Mouse (Mus musculus): ENCODE measurements around the gene Rab14. TPM values are rescaled to one million over a fixed set of nuclear protein-coding genes. Genes with fewer than 3 reads are reported as not detected.

Gene Rab14
- polyA plus RNA-seq, 1 experiment from 2014 or later: 208 TPM

GRCm38 (mm10) chr2:35173666-35174065 is 27.3 kb downstream of the Rab14 start:
- TF ChIP-seq EP300 (IDR thresholded peaks at IDR 0.05; ENCODE audit: low read depth) (no peak), CTCF (IDR thresholded peaks at IDR 0.05; ENCODE audit: low read depth) (no peak)
- no peak overlapping the region for H3K4me2 ChIP-seq (ENCODE audit: low read depth, low read length)
- DNase-seq (no peak), ATAC-seq (no peak)
- no peak overlapping the region; the same call in 1 of the 2 replicates for H3K27ac ChIP-seq (ENCODE audit: low read depth)
- no peaks in the 10 kb centered on the region for H3K9me3 ChIP-seq (ENCODE audit: low read length)
- no peaks in the 10 kb centered on the region for H3K27me3 ChIP-seq (ENCODE audit: insufficient read depth, low read length)
- peaks cover 3% of the 10 kb centered on the region; the same call in 1 of the 2 replicates for H3K4me1 ChIP-seq (ENCODE audit: insufficient read depth)
- H3K4me3 ChIP-seq (ENCODE audit: low read depth, low read length): no peak overlapping the region
- H3K9ac ChIP-seq (replicated peaks): no peak overlapping the region
- 84% methylated on average over 5 of the region's 5 CpGs for WGBS (ENCODE audit: insufficient replicate concordance)
- H3K36me3 ChIP-seq (replicated peaks; ENCODE audit: insufficient read depth, low read length): peaks cover 77% of the 10 kb centered on the region

GRCm38 (mm10) chr2:35172246-35172645 is 28.7 kb downstream of the Rab14 start:
- Histone ChIP-seq H3K4me3 (ENCODE audit: low read depth, low read length) (no peak overlapping the region), H3K9ac (replicated peaks) (no peak overlapping the region), H3K4me1 (ENCODE audit: insufficient read depth) (peaks cover 3% of the 10 kb centered on the region; the same call in 1 of the 2 replicates), H3K4me2 (ENCODE audit: low read depth, low read length) (no peak overlapping the region), H3K27ac (ENCODE audit: low read depth) (peak overlapping the region; percentile 85), H3K9me3 (ENCODE audit: low read length) (no peaks in the 10 kb centered on the region), H3K27me3 (ENCODE audit: insufficient read depth, low read length) (no peaks in the 10 kb centered on the region), H3K36me3 (replicated peaks; ENCODE audit: insufficient read depth, low read length) (peaks cover 69% of the 10 kb centered on the region)
- ATAC-seq (peak; percentile 42; the same call in 1 of the 2 replicates), DNase-seq (no peak)
- TF ChIP-seq EP300 (IDR thresholded peaks at IDR 0.05; ENCODE audit: low read depth): no peak
- no peak for TF ChIP-seq CTCF (IDR thresholded peaks at IDR 0.05; ENCODE audit: low read depth)
- 80% methylated on average over 4 of the region's 4 CpGs for WGBS (ENCODE audit: insufficient replicate concordance)

GRCm38 (mm10) chr2:35171341-35171861 is 29.5 kb downstream of the Rab14 start:
- Histone ChIP-seq H3K36me3 (replicated peaks; ENCODE audit: insufficient read depth, low read length) (peaks cover 70% of the 10 kb centered on the region), H3K27ac (ENCODE audit: low read depth) (peak overlapping the region; percentile 85), H3K4me1 (ENCODE audit: insufficient read depth) (peaks cover 3% of the 10 kb centered on the region; the same call in 1 of the 2 replicates), H3K4me2 (ENCODE audit: low read depth, low read length) (no peak overlapping the region), H3K9me3 (ENCODE audit: low read length) (no peaks in the 10 kb centered on the region), H3K27me3 (ENCODE audit: insufficient read depth, low read length) (no peaks in the 10 kb centered on the region), H3K9ac (replicated peaks) (peak overlapping the region; percentile 46), H3K4me3 (ENCODE audit: low read depth, low read length) (no peak overlapping the region)
- WGBS (ENCODE audit: insufficient replicate concordance): 79% methylated on average over 10 of the region's 10 CpGs
- peak; percentile 88 for ATAC-seq
- peak; percentile 34 for DNase-seq
- no peak for TF ChIP-seq EP300 (IDR thresholded peaks at IDR 0.05; ENCODE audit: low read depth)
- TF ChIP-seq CTCF (IDR thresholded peaks at IDR 0.05; ENCODE audit: low read depth): no peak

GRCm38 (mm10) chr2:35169452-35169851 is 31.5 kb downstream of the Rab14 start:
- ATAC-seq (no peak), DNase-seq (no peak)
- peaks cover 3% of the 10 kb centered on the region; the same call in 1 of the 2 replicates for H3K4me1 ChIP-seq (ENCODE audit: insufficient read depth)
- H3K9ac ChIP-seq (replicated peaks): no peak overlapping the region
- TF ChIP-seq CTCF (IDR thresholded peaks at IDR 0.05; ENCODE audit: low read depth) (no peak), EP300 (IDR thresholded peaks at IDR 0.05; ENCODE audit: low read depth) (no peak)
- H3K27me3 ChIP-seq (ENCODE audit: insufficient read depth, low read length): no peaks in the 10 kb centered on the region
- H3K4me2 ChIP-seq (ENCODE audit: low read depth, low read length): no peak overlapping the region
- H3K4me3 ChIP-seq (ENCODE audit: low read depth, low read length): no peak overlapping the region
- no peaks in the 10 kb centered on the region for H3K9me3 ChIP-seq (ENCODE audit: low read length)
- WGBS (ENCODE audit: insufficient replicate concordance): 84% methylated on average over 2 of the region's 2 CpGs
- H3K36me3 ChIP-seq (replicated peaks; ENCODE audit: insufficient read depth, low read length): peaks cover 72% of the 10 kb centered on the region
- no peak overlapping the region for H3K27ac ChIP-seq (ENCODE audit: low read depth)

DNA sequence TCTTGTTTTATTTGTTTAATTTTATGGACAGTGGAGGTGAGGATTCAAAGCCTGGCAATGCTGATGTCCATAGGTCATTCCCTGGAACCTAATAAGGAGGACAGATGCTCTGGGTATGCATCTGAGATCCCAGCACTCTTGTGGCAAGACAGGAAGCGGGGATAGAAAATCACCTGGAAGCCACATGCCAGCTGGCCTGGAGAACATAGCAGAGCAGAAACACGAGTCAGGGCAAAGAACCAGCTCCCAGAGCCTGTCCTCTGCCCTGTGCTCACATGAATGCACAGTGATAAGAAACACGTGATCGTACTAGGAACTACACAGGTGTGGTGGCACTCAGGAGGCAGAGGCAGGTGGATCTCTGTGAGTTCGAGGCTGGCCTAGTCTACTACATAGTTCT is 34.1 kb downstream of the Rab14 start:
- H3K27me3 ChIP-seq (ENCODE audit: insufficient read depth, low read length): no peaks in the 10 kb centered on the region
- ATAC-seq: no peak
- H3K4me2 ChIP-seq (ENCODE audit: low read depth, low read length): no peak overlapping the region
- 0 out of 2 replicates have a peak, but pooled peaks cover 2% of the 10 kb centered on the region for H3K4me1 ChIP-seq (ENCODE audit: insufficient read depth)
- no peaks in the 10 kb centered on the region for H3K9me3 ChIP-seq (ENCODE audit: low read length)
- WGBS (ENCODE audit: insufficient replicate concordance): 79% methylated on average over 5 of the region's 5 CpGs
- DNase-seq: no peak
- no peak overlapping the region for H3K9ac ChIP-seq (replicated peaks)
- TF ChIP-seq EP300 (IDR thresholded peaks at IDR 0.05; ENCODE audit: low read depth): no peak
- no peak for TF ChIP-seq CTCF (IDR thresholded peaks at IDR 0.05; ENCODE audit: low read depth)
- no peak overlapping the region for H3K27ac ChIP-seq (ENCODE audit: low read depth)
- H3K4me3 ChIP-seq (ENCODE audit: low read depth, low read length): no peak overlapping the region
- H3K36me3 ChIP-seq (replicated peaks; ENCODE audit: insufficient read depth, low read length): peaks cover 74% of the 10 kb centered on the region

DNA sequence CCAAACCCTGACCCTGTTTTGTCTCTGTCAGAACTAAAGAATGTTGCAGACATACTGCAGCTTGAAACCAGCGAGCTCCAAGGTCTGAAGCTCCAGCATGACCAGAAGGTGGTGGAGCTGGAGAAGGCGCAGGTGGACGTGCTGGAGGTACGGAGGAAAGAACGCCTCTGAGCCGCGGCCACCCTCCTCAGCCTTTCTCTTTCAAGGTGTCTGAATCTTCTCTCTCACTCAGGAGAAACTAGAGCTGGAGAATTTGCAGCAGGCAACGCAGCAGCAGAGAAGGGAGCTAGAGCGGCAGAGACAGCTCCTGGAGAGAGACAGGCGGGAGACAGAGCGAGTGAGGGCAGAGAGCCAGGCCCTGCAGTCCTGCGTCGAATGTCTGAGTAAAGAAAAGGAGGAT is 35.5 kb downstream of the Rab14 start:
- H3K9ac ChIP-seq (replicated peaks): no peak overlapping the region

More for the DNA sequence above, 35.5 kb downstream of the Rab14 start:
- WGBS (ENCODE audit: insufficient replicate concordance): 92% methylated on average over 13 of the region's 13 CpGs
- no peak for ATAC-seq
- Histone ChIP-seq H3K27me3 (ENCODE audit: insufficient read depth, low read length) (no peaks in the 10 kb centered on the region), H3K4me2 (ENCODE audit: low read depth, low read length) (no peak overlapping the region), H3K4me1 (ENCODE audit: insufficient read depth) (peaks cover 2% of the 10 kb centered on the region; the same call in 1 of the 2 replicates), H3K36me3 (replicated peaks; ENCODE audit: insufficient read depth, low read length) (peaks cover 64% of the 10 kb centered on the region), H3K9me3 (ENCODE audit: low read length) (no peaks in the 10 kb centered on the region), H3K4me3 (ENCODE audit: low read depth, low read length) (no peak overlapping the region), H3K27ac (ENCODE audit: low read depth) (no peak overlapping the region)
- DNase-seq: no peak
- TF ChIP-seq CTCF (IDR thresholded peaks at IDR 0.05; ENCODE audit: low read depth) (no peak), EP300 (IDR thresholded peaks at IDR 0.05; ENCODE audit: low read depth) (no peak)

All from liver, postnatal 0 days (tissue).